Mouse (Mus musculus) liver, postnatal 0 days (tissue): ENCODE results near the gene Opa3. TPM values are rescaled to one million over a fixed set of nuclear protein-coding genes. Genes with fewer than 3 reads are reported as not detected.

Experiments used
- ATAC-seq: fragments of 200-750 bp; cut with Nextera tagmentation; 2 replicates; pipeline ENCODE4 v1.8.0; 2017; ENCODE audit warnings: mild to moderate bottlenecking, moderate library complexity
- DNase-seq: peaks from one replicate; pipeline ENCODE4 v3.0.0-alpha.2; 2016
- H3K27ac ChIP-seq: fragments of 300-500 bp; sonication (generic); 2 replicates; pipeline ENCODE4 v1.5.1; 2014; ENCODE audit warnings: antibody characterized with exemption, moderate library complexity, mild to moderate bottlenecking, low read depth
- H3K27me3 ChIP-seq: fragments of 300-500 bp; sonication (generic); 2 replicates; pipeline ENCODE4 v1.6.1; 2014; ENCODE audit warnings: low read length, control low read depth, mixed read lengths; ENCODE audit not compliant: insufficient read depth
- H3K36me3 ChIP-seq: fragments of 300-500 bp; sonication (generic); replicated peaks from 2 replicates; pipeline ENCODE4 v1.6.1; 2014; ENCODE audit warnings: mild to moderate bottlenecking, control low read depth, low read length, moderate library complexity, mixed read lengths; ENCODE audit not compliant: insufficient read depth
- H3K4me1 ChIP-seq: fragments of 300-500 bp; sonication (generic); 2 replicates; pipeline ENCODE4 v1.6.1; 2014; ENCODE audit warnings: antibody characterized with exemption, mild to moderate bottlenecking, control low read depth; ENCODE audit not compliant: insufficient read depth
- H3K4me2 ChIP-seq: fragments of 300-500 bp; sonication (generic); 2 replicates; pipeline ENCODE4 v1.6.1; 2014; ENCODE audit warnings: low read depth, mild to moderate bottlenecking, low read length, moderate library complexity, mixed read lengths
- H3K4me3 ChIP-seq: fragments of 300-500 bp; sonication (generic); 2 replicates; pipeline ENCODE4 v1.5.1; 2014; ENCODE audit warnings: low read depth, low read length
- H3K9ac ChIP-seq: fragments of 300-500 bp; sonication (generic); replicated peaks from 2 replicates; pipeline ENCODE4 v1.6.1; 2014; ENCODE audit warnings: mild to moderate bottlenecking, moderate library complexity
- H3K9me3 ChIP-seq: fragments of 300-500 bp; sonication (generic); 2 replicates; pipeline ENCODE4 v1.6.1; 2016; ENCODE audit warnings: mild to moderate bottlenecking, control low read depth, low read length, mixed read lengths
- CTCF ChIP-seq: sonication (generic); IDR thresholded peaks from 2 replicates; pipeline ENCODE4 v1.5.1; 2016; ENCODE audit warnings: antibody characterized with exemption, low read depth
- EP300 ChIP-seq: IDR thresholded peaks from 2 replicates; pipeline ENCODE4 v1.6.1; 2016; ENCODE audit warnings: antibody characterized with exemption, low read depth, mild to moderate bottlenecking
- WGBS: fragments of 180-500 bp; shearing (Covaris S2); extraction: QIAGEN DNeasy Blood & Tissue Kit; methylation state at CpG from one replicate; pipeline ENCODE4 v1.1.7; 2014; ENCODE audit not compliant: insufficient replicate concordance; 5-methylcytosine and 5-hydroxymethylcytosine counted together
- polyA plus RNA-seq: library from polyadenylated mRNA; unstranded; fragments of >200 nt; fragmentation: Nextera tagmentation; extraction: Ambion mirVana; gene quantifications from 2 replicates; pipeline ENCODE4 v1.2.1, GENCODE M21; 2015

Gene Opa3
- polyA plus RNA-seq, 1 experiment from 2014 or later, result 9.7 TPM

GRCm38 (mm10) chr7:19243858-19244257 lies 15.7 kb downstream of the Opa3 start:
- Histone ChIP-seq H3K27me3 (no peaks in the 10 kb centered on the region), H3K4me1 (peaks cover 15% of the 10 kb centered on the region), H3K27ac (no peak overlapping the region), H3K9ac (no peak overlapping the region), H3K4me2 (no peak overlapping the region), H3K36me3 (peaks cover 18% of the 10 kb centered on the region), H3K9me3 (no peaks in the 10 kb centered on the region), H3K4me3 (no peak overlapping the region)
- no peak for DNase-seq
- 68% methylated on average over 5 of the region's 5 CpGs for WGBS
- no peak for ATAC-seq
- TF ChIP-seq CTCF (no peak), EP300 (no peak)

GRCm38 (mm10) chr7:19245083-19245482 lies 16.9 kb downstream of the Opa3 start:
- WGBS, result 88% methylated on average over 3 of the region's 3 CpGs
- Histone ChIP-seq H3K9ac (no peak overlapping the region), H3K36me3 (peaks cover 18% of the 10 kb centered on the region), H3K4me2 (no peak overlapping the region), H3K27me3 (no peaks in the 10 kb centered on the region), H3K9me3 (no peaks in the 10 kb centered on the region), H3K4me1 (peaks cover 15% of the 10 kb centered on the region), H3K27ac (no peak overlapping the region), H3K4me3 (no peak overlapping the region)
- TF ChIP-seq EP300 (no peak), CTCF (no peak)
- DNase-seq (no peak), ATAC-seq (no peak)

GRCm38 (mm10) chr7:19246855-19247254 lies 18.7 kb downstream of the Opa3 start:
- Histone ChIP-seq H3K27me3 (no peaks in the 10 kb centered on the region), H3K27ac (no peak overlapping the region), H3K4me1 (peaks cover 8% of the 10 kb centered on the region), H3K4me3 (no peak overlapping the region), H3K36me3 (peaks cover 18% of the 10 kb centered on the region), H3K4me2 (peak overlapping the region; percentile 27), H3K9me3 (no peaks in the 10 kb centered on the region), H3K9ac (no peak overlapping the region)
- no peak for DNase-seq
- TF ChIP-seq CTCF (no peak), EP300 (no peak)
- WGBS, result 74% methylated on average over 1 of the region's 1 CpGs
- ATAC-seq, result 0 out of 2 replicates have a peak, but pooled peaks have one; percentile 36

- 70% methylated on average over 2 of the region's 2 CpGs for whole genome bisulfite sequencing
- no peak for DNase-seq
- Histone ChIP-seq H3K4me1 (peaks cover 8% of the 10 kb centered on the region), H3K27me3 (no peaks in the 10 kb centered on the region), H3K9me3 (no peaks in the 10 kb centered on the region), H3K4me2 (no peak overlapping the region; the same call in 1 of the 2 replicates), H3K9ac (no peak overlapping the region), H3K27ac (no peak overlapping the region), H3K36me3 (peaks cover 18% of the 10 kb centered on the region), H3K4me3 (no peak overlapping the region)
- no peak for ATAC-seq
- TF ChIP-seq CTCF, result no peak
- TF ChIP-seq EP300, result no peak
These were observed 19.4 kb downstream of the Opa3 start for GRCm38 (mm10) chr7:19247511-19247910.

GRCm38 (mm10) chr7:19252078-19252477 lies 23.9 kb downstream of the Opa3 start:
- Histone ChIP-seq H3K4me2 (no peak overlapping the region), H3K36me3 (peaks cover 20% of the 10 kb centered on the region), H3K4me1 (peaks cover 5% of the 10 kb centered on the region; the same call in 1 of the 2 replicates), H3K4me3 (no peak overlapping the region), H3K27me3 (no peaks in the 10 kb centered on the region), H3K9ac (no peak overlapping the region), H3K9me3 (no peaks in the 10 kb centered on the region), H3K27ac (no peak overlapping the region)
- no peak for TF ChIP-seq CTCF
- TF ChIP-seq EP300, result no peak
- 82% methylated on average over 4 of the region's 4 CpGs for WGBS
- DNase-seq, result no peak
- no peak for ATAC-seq

DNA sequence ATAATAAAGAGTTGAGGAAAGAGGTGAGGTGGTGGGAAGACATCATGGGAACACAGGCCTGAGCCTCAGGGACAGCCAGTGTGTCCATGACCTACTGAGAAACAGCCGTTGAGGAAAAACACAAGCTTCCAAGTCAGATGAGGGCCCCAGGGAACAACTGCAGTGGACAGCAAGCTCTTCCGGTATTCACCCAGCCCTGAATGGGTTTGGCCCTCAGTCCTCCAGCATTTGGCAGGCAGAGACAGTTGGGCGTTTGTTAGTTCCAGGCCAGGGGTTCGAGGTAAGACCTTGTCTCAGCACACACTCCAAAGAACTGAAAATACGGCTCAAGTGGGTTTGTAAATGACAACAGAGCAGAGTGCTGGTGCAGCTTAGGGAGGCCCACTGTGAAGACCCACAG lies 25.3 kb downstream of the Opa3 start:
- H3K36me3 ChIP-seq, result peaks cover 29% of the 10 kb centered on the region
- no peak overlapping the region for H3K27ac ChIP-seq
- no peak for ATAC-seq
- 61% methylated on average over 5 of the region's 5 CpGs for WGBS
- no peak for DNase-seq
- no peak for TF ChIP-seq EP300
- no peaks in the 10 kb centered on the region for H3K9me3 ChIP-seq
- H3K4me3 ChIP-seq, result no peak overlapping the region
- no peak overlapping the region for H3K9ac ChIP-seq
- no peak overlapping the region for H3K4me2 ChIP-seq
- no peaks in the 10 kb centered on the region for H3K27me3 ChIP-seq
- H3K4me1 ChIP-seq, result 0 out of 2 replicates have a peak, but pooled peaks cover 3% of the 10 kb centered on the region

DNA sequence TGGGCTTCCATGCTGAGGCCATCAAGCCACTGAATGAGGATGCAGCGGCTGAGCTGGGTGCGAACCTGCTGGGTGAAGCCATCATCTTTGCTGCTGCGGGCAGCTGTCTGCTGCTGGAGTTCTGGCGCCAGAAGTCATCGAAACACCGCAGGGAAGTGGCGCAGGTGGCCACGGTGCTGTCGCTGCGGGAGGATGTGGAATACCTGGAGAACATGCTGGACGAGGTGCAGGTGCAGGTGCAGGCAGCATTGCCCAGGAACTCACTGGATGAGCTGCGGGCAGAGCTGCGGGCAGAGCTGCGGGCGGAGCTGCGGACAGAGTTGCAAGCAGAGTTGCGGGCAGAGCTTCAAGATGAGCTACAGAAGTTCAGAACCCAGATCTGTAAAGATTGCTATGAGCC lies 27.3 kb downstream of the Opa3 start:
- Histone ChIP-seq H3K36me3 (peaks cover 47% of the 10 kb centered on the region), H3K4me3 (no peak overlapping the region), H3K9ac (no peak overlapping the region), H3K27me3 (no peaks in the 10 kb centered on the region), H3K27ac (no peak overlapping the region), H3K9me3 (no peaks in the 10 kb centered on the region), H3K4me1 (0 out of 2 replicates have a peak, but pooled peaks cover 3% of the 10 kb centered on the region), H3K4me2 (no peak overlapping the region)
- WGBS, result 89% methylated on average over 17 of the region's 17 CpGs
- DNase-seq (no peak), ATAC-seq (no peak)
- TF ChIP-seq CTCF (no peak), EP300 (no peak)
